Mouse (Mus musculus) left cerebral cortex, postnatal 25 days (tissue): ENCODE data around the gene Sort1. TPM values are rescaled to one million over a fixed set of nuclear protein-coding genes. Genes with fewer than 3 reads are reported as not detected.

Experiments used
- DNase-seq, 2 experiments: peaks; one replicate each; pipeline ENCODE4 v3.0.0; 2022; ENCODE audit warnings: low spot score in 2 of 2, mixed read lengths in 1 of 2
- intact Hi-C: fragments of 180-260 bp; cut with DNase I; formaldehyde crosslinking; loops from one replicate; pipeline ENCODE4 v1.15.1; 2025
- total RNA-seq, 2 experiments: library from RNA; stranded (reverse); gene quantifications; 2 replicates each; pipeline ENCODE4 v1.2.3; 2021

Gene Sort1
- total RNA-seq, 2 experiments from 2014 or later, result 293 to 302 TPM

GRCm38 (mm10) chr3:108291036-108291799 is 7.3 kb downstream of the Sort1 start:
- intact Hi-C loops, result no loop called here
- DNase-seq, result no peak

- peak in 1 of 2 experiments; percentile 62 for DNase-seq
- intact Hi-C loops, result no loop called here
These were observed 10.5 kb downstream of the Sort1 start for GRCm38 (mm10) chr3:108294398-108294797.

GRCm38 (mm10) chr3:108295379-108296219 is 11.7 kb downstream of the Sort1 start:
- peak; percentile 73 to 75 for DNase-seq
- intact Hi-C loops, result loop anchor here (5.0 kb wide), 1 partner anchor 62 kb away; no protein-coding TSS in a partner anchor

DNA sequence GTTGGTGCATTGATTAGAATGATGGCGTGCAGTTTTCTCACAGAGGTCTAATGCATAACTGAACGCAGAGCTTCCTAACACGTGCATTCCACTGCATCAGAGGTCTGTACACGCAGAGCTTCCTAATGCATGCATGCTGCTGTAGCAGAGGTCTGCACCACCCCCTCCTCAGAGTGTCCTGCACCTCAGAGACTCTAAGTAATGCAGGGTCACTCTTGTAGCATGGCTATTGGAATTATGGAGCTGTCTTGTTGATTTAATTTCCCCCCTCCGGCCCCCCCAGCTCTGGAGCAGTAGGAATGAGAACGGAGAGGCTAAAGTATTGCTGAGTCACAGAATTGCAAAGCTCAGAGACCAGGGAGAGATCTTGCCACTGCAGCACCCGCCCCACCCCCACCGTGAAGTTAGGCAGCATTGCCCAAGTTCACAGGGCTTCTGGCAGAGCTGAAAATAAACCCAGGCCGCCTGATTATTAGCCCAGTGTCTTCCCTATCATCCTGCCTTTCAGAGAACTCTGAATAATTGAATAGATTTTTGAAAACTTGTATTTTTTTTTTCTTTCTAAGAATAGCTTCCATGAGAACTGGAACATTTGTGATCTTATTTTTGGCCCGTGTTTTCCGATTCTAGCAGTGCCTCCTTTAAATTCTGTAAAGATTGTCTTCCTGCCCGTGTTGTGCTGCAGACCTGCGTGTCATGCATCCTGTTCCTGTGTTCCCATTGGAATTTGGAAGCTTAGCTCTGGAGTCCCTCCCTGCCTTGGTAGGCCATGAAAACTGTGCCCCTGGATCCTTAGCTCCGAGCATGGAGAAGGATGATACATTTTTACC is 12.6 kb downstream of the Sort1 start:
- intact Hi-C loops, result loop anchor here (5.0 kb wide), 1 partner anchor 61 kb away; no protein-coding TSS in a partner anchor
- DNase-seq, result peak; percentile 62 to 81

DNA sequence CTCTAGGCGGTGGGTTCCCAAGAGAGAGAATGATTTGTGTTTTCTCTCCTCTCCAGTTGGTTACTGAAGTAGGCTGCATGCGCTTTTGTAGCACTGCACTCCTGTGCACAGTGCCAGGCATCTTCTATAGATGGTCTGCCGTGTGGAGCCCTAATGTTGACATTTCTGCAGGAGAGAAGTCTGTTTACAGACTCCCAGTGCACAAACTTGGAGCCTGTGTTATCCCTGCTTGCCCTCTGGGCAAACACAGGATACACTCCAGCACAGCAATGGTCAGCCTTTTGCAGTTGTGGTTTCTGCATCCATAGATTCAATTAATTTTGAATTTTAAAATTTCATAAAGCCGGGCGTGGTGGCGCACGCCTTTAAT is 13.2 kb downstream of the Sort1 start:
- intact Hi-C loops, result loop anchor here (5.0 kb wide), 1 partner anchor 60 kb away; no protein-coding TSS in a partner anchor
- no peak for DNase-seq

- DNase-seq, result no peak
- intact Hi-C loops, result loop anchor here (5.0 kb wide), 1 partner anchor 59 kb away; no protein-coding TSS in a partner anchor
These were observed 14.0 kb downstream of the Sort1 start for GRCm38 (mm10) chr3:108297603-108298553.

GRCm38 (mm10) chr3:108300455-108301030 is 16.7 kb downstream of the Sort1 start:
- DNase-seq, result peak in 1 of 2 experiments; percentile 51
- intact Hi-C loops, result no loop called here

GRCm38 (mm10) chr3:108303683-108304082 is 19.8 kb downstream of the Sort1 start:
- intact Hi-C loops, result no loop called here
- DNase-seq, result no peak

GRCm38 (mm10) chr3:108304747-108305146 is 20.9 kb downstream of the Sort1 start:
- DNase-seq, result no peak
- intact Hi-C loops, result no loop called here

DNA sequence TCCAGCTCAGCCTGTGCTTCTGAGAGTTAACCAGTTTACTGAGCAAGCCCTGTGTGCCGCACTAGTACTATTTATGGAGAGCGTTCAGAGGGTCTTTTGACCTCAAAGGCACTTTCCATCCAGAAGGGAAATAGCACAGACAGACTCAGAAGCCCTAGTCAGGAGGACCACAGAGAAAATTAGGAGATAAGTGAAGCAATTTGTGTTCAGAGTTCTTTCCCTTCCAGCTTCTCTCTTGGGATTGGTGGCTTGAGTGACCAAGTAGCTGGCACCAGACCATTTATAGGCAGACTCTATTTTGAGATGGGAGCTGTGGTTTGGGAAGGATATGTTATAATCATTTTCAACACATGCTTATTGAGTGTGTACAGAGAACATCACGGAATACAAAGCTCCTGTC is 22.5 kb downstream of the Sort1 start:
- DNase-seq, result no peak
- intact Hi-C loops, result no loop called here

DNA sequence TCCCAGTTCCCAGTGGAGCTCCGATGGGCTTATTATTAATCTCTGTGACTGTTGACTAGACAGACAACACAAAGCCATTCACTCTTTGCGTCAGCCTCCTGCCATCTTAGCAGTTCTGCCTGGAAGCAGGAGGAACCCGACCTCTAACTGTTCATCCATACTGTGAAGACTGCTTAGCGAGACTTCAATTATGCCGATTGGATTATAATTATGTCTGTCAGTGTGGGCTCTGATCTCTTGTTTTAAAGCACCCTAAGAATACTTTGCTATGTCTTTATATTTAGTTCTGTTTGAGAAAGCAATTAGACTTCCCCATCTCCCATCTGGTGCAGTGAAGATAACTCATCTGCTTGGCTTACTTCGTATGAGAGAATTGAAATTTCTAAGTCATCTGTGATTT is 23.6 kb downstream of the Sort1 start:
- intact Hi-C loops, result no loop called here

DNA sequence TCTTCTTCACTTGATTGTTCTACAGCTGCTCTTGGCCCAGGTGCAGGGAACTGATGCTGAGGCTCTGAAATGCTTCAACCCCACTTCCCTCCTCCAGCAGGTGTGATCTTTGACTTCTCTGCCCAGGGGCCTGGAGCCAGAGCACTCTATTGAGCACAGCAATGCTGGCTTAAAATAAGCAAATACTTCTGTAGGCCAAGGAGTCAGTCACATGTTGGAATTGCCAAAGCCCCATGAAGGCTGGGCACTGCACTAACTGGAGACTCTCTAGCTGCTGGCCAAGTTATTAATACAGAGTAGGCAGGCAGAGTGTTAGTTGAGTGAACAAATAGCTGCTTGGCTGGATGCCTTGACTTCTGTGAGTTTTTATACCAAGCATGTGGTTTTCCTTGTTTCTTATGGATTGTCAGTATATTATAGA is 27.0 kb downstream of the Sort1 start:
- intact Hi-C loops, result no loop called here
- no peak for DNase-seq

More for the DNA sequence above, 23.6 kb downstream of the Sort1 start:
- peak in 1 of 2 experiments; percentile 77 for DNase-seq

GRCm38 (mm10) chr3:108311688-108312087 is 27.8 kb downstream of the Sort1 start:
- intact Hi-C loops, result no loop called here
- no peak for DNase-seq

GRCm38 (mm10) chr3:108312414-108312813 is 28.5 kb downstream of the Sort1 start:
- intact Hi-C loops, result no loop called here
- no peak for DNase-seq

- no peak for DNase-seq
- intact Hi-C loops, result no loop called here
These were observed 29.3 kb downstream of the Sort1 start for GRCm38 (mm10) chr3:108313138-108313537.

DNA sequence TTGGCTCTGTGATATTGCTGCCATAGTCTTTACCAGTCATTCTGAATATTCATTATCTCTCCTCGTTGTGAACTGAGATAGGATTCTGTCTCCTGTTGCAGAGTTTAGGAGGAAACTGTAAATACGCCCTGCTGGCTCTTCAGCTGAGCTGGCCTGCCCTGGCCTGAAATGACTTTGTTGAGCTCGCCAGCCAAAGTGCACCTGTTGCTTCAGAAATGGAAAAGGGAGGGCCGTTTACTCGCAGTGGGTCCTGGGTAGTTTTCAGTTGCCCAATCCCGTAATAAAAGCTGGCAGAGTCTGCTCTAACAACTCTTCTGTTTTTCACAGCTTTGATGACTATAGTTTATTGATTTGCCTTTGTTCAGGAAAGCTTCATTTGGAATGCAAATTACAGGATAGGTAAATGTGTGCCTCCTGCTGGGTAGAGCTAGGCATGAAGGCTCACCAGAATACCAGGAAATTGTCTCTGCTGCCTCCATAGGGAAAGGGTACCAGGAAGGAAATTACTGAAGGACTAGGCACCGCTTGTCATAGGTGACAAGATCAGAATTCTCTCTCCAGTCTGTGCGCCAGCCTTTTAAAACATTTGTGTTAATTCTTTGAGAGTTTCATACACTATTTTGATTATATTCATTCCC is 30.3 kb downstream of the Sort1 start:
- intact Hi-C loops, result no loop called here

GRCm38 (mm10) chr3:108318517-108318916 is 34.6 kb downstream of the Sort1 start:
- intact Hi-C loops, result no loop called here

More for the DNA sequence above, 30.3 kb downstream of the Sort1 start:
- DNase-seq, result no peak

GRCm38 (mm10) chr3:108321671-108322070 is 37.8 kb downstream of the Sort1 start:
- no peak for DNase-seq
- intact Hi-C loops, result no loop called here

More at GRCm38 (mm10) chr3:108318517-108318916, 34.6 kb downstream of the Sort1 start:
- DNase-seq, result no peak
